Mouse (Mus musculus) hindbrain, embryonic 13.5 days (tissue): Measurements from ENCODE around the gene Ccdc9. TPM values are rescaled to one million over a fixed set of nuclear protein-coding genes. Genes with fewer than 3 reads are reported as not detected.

Experiments used
- ATAC-seq: fragments of 200-750 bp; cut with Nextera tagmentation; 2 replicates; pipeline ENCODE4 v1.8.0; 2017; ENCODE audit warnings: moderate TSS enrichment; ENCODE audit not compliant: low FRiP score
- H3K27ac ChIP-seq: fragments of 300-500 bp; sonication (generic); 2 replicates; pipeline ENCODE4 v1.5.1; 2015; ENCODE audit warnings: inconsistent platforms, mild to moderate bottlenecking, moderate library complexity
- H3K27me3 ChIP-seq: fragments of 300-500 bp; sonication (generic); 2 replicates; pipeline ENCODE4 v1.6.1; 2015; ENCODE audit warnings: mild to moderate bottlenecking, inconsistent platforms
- H3K36me3 ChIP-seq: fragments of 300-500 bp; sonication (generic); 2 replicates; pipeline ENCODE4 v1.6.1; 2015; ENCODE audit warnings: mild to moderate bottlenecking, inconsistent platforms
- H3K4me1 ChIP-seq: fragments of 300-500 bp; sonication (generic); replicated peaks from 2 replicates; pipeline ENCODE4 v1.6.1; 2015; ENCODE audit warnings: inconsistent platforms
- H3K4me2 ChIP-seq: fragments of 300-500 bp; sonication (generic); 2 replicates; pipeline ENCODE4 v1.6.1; 2015; ENCODE audit warnings: inconsistent platforms, mild to moderate bottlenecking, moderate library complexity
- H3K4me3 ChIP-seq: fragments of 300-500 bp; sonication (generic); 2 replicates; pipeline ENCODE4 v1.5.1; 2015; ENCODE audit warnings: mild to moderate bottlenecking, inconsistent platforms
- H3K9ac ChIP-seq: fragments of 300-500 bp; sonication (generic); 2 replicates; pipeline ENCODE4 v1.6.1; 2015; ENCODE audit warnings: mild to moderate bottlenecking, inconsistent platforms
- H3K9me3 ChIP-seq: fragments of 300-500 bp; sonication (generic); 2 replicates; pipeline ENCODE4 v1.6.1; 2016; ENCODE audit warnings: inconsistent platforms
- WGBS: fragments of 180-500 bp; shearing (Covaris S2); methylation state at CpG from one replicate; pipeline ENCODE4 v1.1.7; 2015; 5-methylcytosine and 5-hydroxymethylcytosine counted together
- polyA plus RNA-seq: library from polyadenylated mRNA; unstranded; fragments of >200 nt; fragmentation: Nextera tagmentation; extraction: Ambion mirVana; gene quantifications from 2 replicates; pipeline ENCODE4 v1.2.1, GENCODE M21; 2015

Gene Ccdc9
- 23.9 and 27.9 TPM in 2 replicates for polyA plus RNA-seq

DNA sequence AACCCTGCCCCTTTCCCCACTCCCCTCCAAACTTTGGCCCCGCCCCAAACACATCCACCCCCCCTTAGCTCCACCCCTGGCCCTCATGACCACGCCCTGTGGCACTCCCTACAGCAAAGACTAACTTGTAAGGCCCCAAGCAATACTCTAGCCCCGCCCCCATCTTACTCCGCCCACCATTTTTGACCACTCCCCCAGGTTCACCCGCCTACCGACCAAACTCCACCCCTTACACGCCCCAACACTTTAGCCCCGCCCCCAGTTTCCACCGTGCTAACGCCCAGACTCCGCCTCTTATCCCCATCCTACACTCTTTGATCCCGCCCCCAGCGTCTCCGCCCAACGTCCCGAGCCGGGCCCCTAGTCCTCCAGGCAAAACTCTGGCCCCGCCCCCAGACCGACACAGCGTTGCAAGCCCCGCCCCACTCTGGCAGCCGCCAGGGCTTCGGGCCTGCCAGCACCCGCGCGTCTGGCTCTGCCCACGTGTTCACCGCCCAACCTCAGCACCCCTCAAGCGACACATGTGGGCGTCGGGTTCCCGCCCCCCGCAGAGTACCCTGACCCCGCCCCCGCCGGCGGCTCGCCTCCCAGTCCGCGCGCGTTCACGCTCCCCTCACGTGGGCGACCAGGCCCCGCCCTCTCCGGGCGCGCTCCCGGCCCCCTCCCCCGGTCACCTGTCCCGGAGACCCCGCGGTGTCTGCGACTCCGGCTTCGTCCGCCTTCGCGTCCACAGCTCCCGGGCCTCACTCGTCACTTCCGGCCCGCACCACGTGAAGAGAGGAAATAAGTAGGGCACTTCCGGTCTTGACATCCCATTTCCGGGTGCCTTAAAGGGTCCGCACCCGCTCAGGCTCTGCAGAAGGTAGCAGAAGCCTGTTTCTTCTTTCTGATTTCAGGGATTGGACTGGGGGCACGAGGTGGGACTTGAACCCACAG, at the start of gene Ccdc9:
Gene Ccdc9 (minus strand): TSS at position 770 of the 936 bp plus-strand sequence.
- Histone ChIP-seq H3K9me3 (no peaks in the 10 kb centered on the region), H3K9ac (peak within 1 kb of the TSS; percentile 74), H3K4me1 (peaks cover 10% of the 10 kb centered on the region), H3K4me2 (peak within 1 kb of the TSS; percentile 53), H3K27me3 (no peaks in the 10 kb centered on the region), H3K4me3 (peak within 1 kb of the TSS; percentile 65), H3K36me3 (peaks cover 30% of the 10 kb centered on the region), H3K27ac (peak within 1 kb of the TSS; percentile 96)
- WGBS, result under 1% methylated on average over 67 of the region's 70 CpGs
- ATAC-seq, result peak; percentile 94

DNA sequence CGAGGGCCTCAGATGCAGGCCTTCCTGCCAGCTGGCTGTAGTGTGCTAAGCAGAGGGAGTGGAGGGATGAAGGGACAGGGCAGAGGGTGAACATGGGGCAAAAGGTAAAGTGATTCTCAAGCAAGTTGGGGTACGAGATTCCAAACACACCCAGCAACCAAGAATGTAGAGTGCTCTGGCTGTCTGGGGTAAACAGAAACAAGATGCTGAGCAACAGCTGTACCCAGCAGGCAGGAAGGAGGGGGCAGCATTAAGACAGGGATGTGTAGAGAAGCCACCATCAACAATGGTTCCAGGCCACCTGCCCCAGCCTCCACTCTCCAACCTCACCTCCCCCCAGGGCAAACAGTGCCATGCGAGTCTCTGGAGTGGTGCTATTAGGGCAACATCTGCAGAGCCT, 42.6 kb upstream of the Ccdc9 start:
- no peak for ATAC-seq
- 0 out of 2 replicates have a peak, but pooled peaks cover 5% of the 10 kb centered on the region for H3K4me1 ChIP-seq
- no peak overlapping the region for H3K4me2 ChIP-seq
- WGBS, result 85% methylated on average over 3 of the region's 3 CpGs
- H3K9ac ChIP-seq, result no peak overlapping the region
- peaks cover 64% of the 10 kb centered on the region for H3K36me3 ChIP-seq
- H3K9me3 ChIP-seq, result no peaks in the 10 kb centered on the region
- no peaks in the 10 kb centered on the region for H3K27me3 ChIP-seq
- no peak overlapping the region for H3K27ac ChIP-seq
- no peak overlapping the region for H3K4me3 ChIP-seq

- no peak overlapping the region for H3K4me2 ChIP-seq
- WGBS, result 85% methylated on average over 2 of the region's 2 CpGs
These were observed 40.0 kb upstream of the Ccdc9 start for GRCm38 (mm10) chr7:16326607-16326971.

DNA sequence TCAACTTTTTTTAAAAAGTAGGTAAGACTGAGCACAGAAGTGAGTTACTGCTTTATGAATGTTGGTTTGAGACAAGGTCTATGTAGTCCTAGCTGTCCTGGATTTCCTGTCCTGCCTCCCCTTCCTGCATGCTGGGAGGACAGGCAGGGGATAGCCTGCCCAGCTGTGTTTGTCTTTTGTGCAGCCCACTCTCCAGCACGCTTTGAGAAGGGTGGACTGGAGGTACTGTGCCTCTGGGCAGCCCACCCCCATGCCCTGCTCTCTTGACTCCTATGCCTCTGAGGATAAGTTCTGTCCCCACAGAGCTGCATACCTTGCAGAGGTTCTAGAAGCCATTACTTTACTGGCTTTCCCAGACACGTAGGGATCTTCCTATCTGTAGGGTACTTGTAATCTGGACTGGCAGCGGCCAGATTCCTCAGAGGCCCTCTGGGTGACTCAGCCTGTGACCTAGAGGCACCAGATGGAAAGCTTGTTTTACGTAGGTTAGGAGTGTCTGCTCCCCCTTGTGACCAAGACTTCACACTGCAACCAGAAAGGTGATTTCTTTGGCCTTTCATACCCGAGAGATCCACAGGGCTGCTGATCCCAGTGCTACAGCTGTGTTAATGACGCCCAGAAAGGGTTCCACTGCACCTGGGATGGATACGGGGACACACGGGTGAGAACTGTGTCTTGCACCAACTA, 39.5 kb upstream of the Ccdc9 start:
- H3K27ac ChIP-seq, result peak overlapping the region; percentile 58; the same call in 1 of the 2 replicates

More at GRCm38 (mm10) chr7:16326607-16326971, 40.0 kb upstream of the Ccdc9 start:
- Histone ChIP-seq H3K36me3 (peaks cover 47% of the 10 kb centered on the region), H3K27me3 (no peaks in the 10 kb centered on the region), H3K27ac (no peak overlapping the region), H3K9ac (no peak overlapping the region), H3K4me1 (0 out of 2 replicates have a peak, but pooled peaks cover 5% of the 10 kb centered on the region), H3K9me3 (no peaks in the 10 kb centered on the region), H3K4me3 (no peak overlapping the region)
- no peak for ATAC-seq

GRCm38 (mm10) chr7:16324661-16325060, 38.1 kb upstream of the Ccdc9 start:
- peaks cover 33% of the 10 kb centered on the region for H3K36me3 ChIP-seq
- WGBS, result 88% methylated on average over 7 of the region's 7 CpGs
- no peak overlapping the region for H3K4me2 ChIP-seq
- H3K9ac ChIP-seq, result no peak overlapping the region
- H3K9me3 ChIP-seq, result no peaks in the 10 kb centered on the region
- 0 out of 2 replicates have a peak, but pooled peaks cover 5% of the 10 kb centered on the region for H3K4me1 ChIP-seq
- H3K4me3 ChIP-seq, result no peak overlapping the region
- no peak for ATAC-seq
- no peaks in the 10 kb centered on the region for H3K27me3 ChIP-seq
- H3K27ac ChIP-seq, result no peak overlapping the region

More for the DNA sequence above, 39.5 kb upstream of the Ccdc9 start:
- 35% methylated on average over 8 of the region's 8 CpGs for WGBS
- no peak overlapping the region for H3K4me3 ChIP-seq
- no peaks in the 10 kb centered on the region for H3K9me3 ChIP-seq
- H3K36me3 ChIP-seq, result peaks cover 45% of the 10 kb centered on the region
- H3K4me2 ChIP-seq, result no peak overlapping the region
- H3K27me3 ChIP-seq, result no peaks in the 10 kb centered on the region
- no peak overlapping the region; the same call in 1 of the 2 replicates for H3K9ac ChIP-seq
- peak; percentile 55; the same call in 1 of the 2 replicates for ATAC-seq
- H3K4me1 ChIP-seq, result 0 out of 2 replicates have a peak, but pooled peaks cover 5% of the 10 kb centered on the region

DNA sequence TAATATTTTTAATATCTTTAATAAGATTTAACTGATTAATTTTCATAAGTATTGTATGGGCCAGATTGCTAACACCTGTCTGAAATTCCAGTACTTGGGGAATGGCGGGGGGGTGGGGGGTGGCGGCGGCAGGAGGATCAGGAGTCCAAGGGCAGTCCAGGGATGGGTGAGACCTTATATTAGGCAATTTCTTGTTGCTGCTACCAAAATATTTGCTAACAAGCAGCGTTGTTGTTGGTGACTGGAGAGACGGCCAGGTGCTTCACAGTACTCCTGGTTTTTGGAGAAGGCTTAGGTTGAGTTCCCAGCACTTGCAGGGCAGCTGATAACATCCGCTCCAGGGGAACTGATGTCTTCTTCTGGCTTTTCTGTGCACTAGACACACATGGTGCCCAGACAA, 33.9 kb upstream of the Ccdc9 start:
- no peaks in the 10 kb centered on the region for H3K4me1 ChIP-seq
- ATAC-seq, result no peak
- no peak overlapping the region for H3K9ac ChIP-seq
- H3K4me2 ChIP-seq, result no peak overlapping the region
- peaks cover 13% of the 10 kb centered on the region for H3K36me3 ChIP-seq
- 88% methylated on average over 6 of the region's 6 CpGs for WGBS
- H3K27me3 ChIP-seq, result no peaks in the 10 kb centered on the region
- H3K9me3 ChIP-seq, result no peaks in the 10 kb centered on the region
- H3K27ac ChIP-seq, result no peak overlapping the region
- no peak overlapping the region for H3K4me3 ChIP-seq

- 94% methylated on average over 4 of the region's 4 CpGs for WGBS
- H3K27ac ChIP-seq, result no peak overlapping the region
- H3K27me3 ChIP-seq, result no peaks in the 10 kb centered on the region
- peaks cover 4% of the 10 kb centered on the region for H3K4me1 ChIP-seq
- peaks cover 13% of the 10 kb centered on the region for H3K36me3 ChIP-seq
- ATAC-seq, result no peak
- no peak overlapping the region for H3K9ac ChIP-seq
- H3K9me3 ChIP-seq, result no peaks in the 10 kb centered on the region
- H3K4me3 ChIP-seq, result no peak overlapping the region
- H3K4me2 ChIP-seq, result no peak overlapping the region
These were observed 32.6 kb upstream of the Ccdc9 start for GRCm38 (mm10) chr7:16319216-16319615.

GRCm38 (mm10) chr7:16317094-16317493, 30.5 kb upstream of the Ccdc9 start:
- H3K27ac ChIP-seq, result no peak overlapping the region
- H3K27me3 ChIP-seq, result no peaks in the 10 kb centered on the region
- H3K9ac ChIP-seq, result 0 out of 2 replicates have a peak overlapping the region, but pooled peaks have one; percentile 5
- H3K4me2 ChIP-seq, result no peak overlapping the region
- H3K9me3 ChIP-seq, result no peaks in the 10 kb centered on the region
- peaks cover 13% of the 10 kb centered on the region for H3K36me3 ChIP-seq
- WGBS, result 82% methylated on average over 14 of the region's 14 CpGs
- ATAC-seq, result no peak
- no peak overlapping the region for H3K4me3 ChIP-seq
- peaks cover 22% of the 10 kb centered on the region for H3K4me1 ChIP-seq

- Histone ChIP-seq H3K4me2 (no peak overlapping the region), H3K27me3 (no peaks in the 10 kb centered on the region), H3K27ac (peak overlapping the region; percentile 12; the same call in 1 of the 2 replicates), H3K4me3 (no peak overlapping the region), H3K9me3 (no peaks in the 10 kb centered on the region), H3K4me1 (peaks cover 40% of the 10 kb centered on the region), H3K9ac (no peak overlapping the region), H3K36me3 (peaks cover 13% of the 10 kb centered on the region)
- ATAC-seq, result no peak
- 70% methylated on average over 4 of the region's 4 CpGs for WGBS
These were observed 28.7 kb upstream of the Ccdc9 start for GRCm38 (mm10) chr7:16315222-16315759.

DNA sequence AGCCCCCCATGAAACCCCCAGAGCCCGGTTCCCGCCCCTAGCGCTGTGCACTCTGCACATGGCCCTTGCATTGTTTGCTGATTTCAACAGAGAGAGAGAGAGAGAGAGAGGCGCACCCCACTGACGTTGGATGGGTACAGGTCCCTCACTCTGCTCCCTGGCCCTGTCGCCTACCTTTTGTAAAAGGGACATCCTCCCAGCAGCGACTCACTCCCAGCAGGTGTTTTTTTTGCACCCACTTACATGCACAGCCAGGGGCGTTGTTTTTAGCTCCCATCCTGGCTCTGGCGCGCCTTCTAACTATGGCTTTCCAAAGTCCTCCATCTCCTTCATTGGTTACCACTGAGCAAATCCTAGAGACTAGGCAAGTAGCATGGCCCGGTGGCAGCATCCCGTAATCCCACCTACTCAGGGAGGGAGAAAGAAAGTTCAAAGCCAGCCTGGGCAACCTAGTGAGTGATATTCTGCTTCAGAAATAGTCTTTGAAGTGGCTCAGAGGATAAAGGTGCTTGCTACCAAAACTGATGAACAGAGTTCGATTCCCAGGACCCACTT, 27.7 kb upstream of the Ccdc9 start:
- WGBS, result 9% methylated on average over 12 of the region's 13 CpGs
- Histone ChIP-seq H3K9me3 (no peaks in the 10 kb centered on the region), H3K36me3 (peaks cover 13% of the 10 kb centered on the region), H3K27me3 (no peaks in the 10 kb centered on the region), H3K4me3 (peak overlapping the region; percentile 68), H3K27ac (peak overlapping the region; percentile 97), H3K9ac (peak overlapping the region; percentile 92), H3K4me1 (peaks cover 50% of the 10 kb centered on the region), H3K4me2 (peak overlapping the region; percentile 96)
- peak; percentile 15 for ATAC-seq

DNA sequence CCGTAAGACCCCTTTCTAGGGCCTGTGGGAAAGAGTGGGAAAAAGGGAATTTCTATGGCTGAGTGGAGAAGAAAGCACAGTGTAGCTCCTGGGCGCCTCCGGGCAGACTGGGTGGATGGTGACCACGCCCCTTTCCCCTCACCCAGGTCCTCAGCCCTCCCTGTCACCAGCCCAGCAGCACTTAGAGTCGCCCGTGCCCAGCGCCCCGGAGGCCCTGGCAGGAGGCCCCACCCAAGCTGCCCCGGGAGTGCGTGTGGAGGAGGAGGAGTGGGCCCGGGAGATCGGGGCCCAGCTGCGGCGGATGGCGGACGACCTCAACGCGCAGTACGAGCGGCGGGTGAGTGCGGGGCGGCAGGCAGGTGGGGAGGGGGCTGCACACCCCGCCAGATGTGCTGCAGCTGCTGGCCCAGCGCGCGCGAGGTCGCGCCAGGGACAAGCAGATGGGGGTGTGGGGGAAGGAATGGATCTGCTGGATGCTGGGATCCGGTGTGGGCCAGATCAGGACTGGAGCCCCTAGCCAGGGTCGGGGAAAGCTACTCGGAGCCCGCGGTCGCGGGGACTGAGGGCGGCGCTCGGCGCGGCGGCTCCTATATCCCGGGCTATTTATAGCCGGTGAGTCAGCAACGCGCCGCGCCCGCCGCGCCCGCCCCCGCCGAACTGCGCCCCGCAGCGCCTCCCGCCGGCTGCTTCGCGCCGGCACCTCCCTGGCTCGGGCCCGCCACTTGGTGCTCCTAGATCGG, 27.1 kb upstream of the Ccdc9 start:
- H3K27ac ChIP-seq, result peak overlapping the region; percentile 97
- peak overlapping the region; percentile 68 for H3K4me3 ChIP-seq
- peak; percentile 66 for ATAC-seq
- peak overlapping the region; percentile 96 for H3K4me2 ChIP-seq
- no peaks in the 10 kb centered on the region for H3K9me3 ChIP-seq
- peaks cover 13% of the 10 kb centered on the region for H3K36me3 ChIP-seq
- H3K9ac ChIP-seq, result peak overlapping the region; percentile 92
- no peaks in the 10 kb centered on the region for H3K27me3 ChIP-seq
- WGBS, result 0% methylated on average over 61 of the region's 66 CpGs
- H3K4me1 ChIP-seq, result peaks cover 57% of the 10 kb centered on the region
